Mouse (Mus musculus): ENCODE data around the gene Ddx19a. TPM values are rescaled to one million over a fixed set of nuclear protein-coding genes. Genes with fewer than 3 reads are reported as not detected.

Gene Ddx19a
- polyA plus RNA-seq, 1 experiment = not detected

GRCm38 (mm10) chr8:110929066-110929465 lies 68.5 kb downstream of the Ddx19a start:
- Histone ChIP-seq H3K4me3 (ENCODE audit: insufficient read depth, low read depth, low read length) (no peak overlapping the region), H3K4me1 (ENCODE audit: control insufficient read depth, insufficient read depth, low read length) (peaks cover 18% of the 10 kb centered on the region), H3K27ac (ENCODE audit: insufficient read depth, low read depth, low read length) (no peak overlapping the region)
- WGBS = 73% methylated on average over 5 of the region's 5 CpGs
- TF ChIP-seq CTCF (IDR thresholded peaks at IDR 0.05; ENCODE audit: insufficient read depth, low read depth, low read length) (no peak), POLR2A (IDR thresholded peaks at IDR 0.05; ENCODE audit: insufficient read depth, low read depth, low read length) (no peak)

GRCm38 (mm10) chr8:110928435-110928834 lies 69.2 kb downstream of the Ddx19a start:
- WGBS = 89% methylated on average over 7 of the region's 7 CpGs
- Histone ChIP-seq H3K4me3 (ENCODE audit: insufficient read depth, low read depth, low read length) (no peak overlapping the region), H3K4me1 (ENCODE audit: control insufficient read depth, insufficient read depth, low read length) (peaks cover 18% of the 10 kb centered on the region), H3K27ac (ENCODE audit: insufficient read depth, low read depth, low read length) (no peak overlapping the region)
- TF ChIP-seq POLR2A (IDR thresholded peaks at IDR 0.05; ENCODE audit: insufficient read depth, low read depth, low read length) (no peak), CTCF (IDR thresholded peaks at IDR 0.05; ENCODE audit: insufficient read depth, low read depth, low read length) (no peak)

- 27% methylated on average over 5 of the region's 5 CpGs for WGBS
- no peak for TF ChIP-seq POLR2A (IDR thresholded peaks at IDR 0.05; ENCODE audit: insufficient read depth, low read depth, low read length)
- TF ChIP-seq CTCF (IDR thresholded peaks at IDR 0.05; ENCODE audit: insufficient read depth, low read depth, low read length) = no peak
- Histone ChIP-seq H3K4me3 (ENCODE audit: insufficient read depth, low read depth, low read length) (no peak overlapping the region), H3K27ac (ENCODE audit: insufficient read depth, low read depth, low read length) (no peak overlapping the region), H3K4me1 (ENCODE audit: control insufficient read depth, insufficient read depth, low read length) (peaks cover 21% of the 10 kb centered on the region)
Measured at GRCm38 (mm10) chr8:110926690-110927089, 70.9 kb downstream of the Ddx19a start.

GRCm38 (mm10) chr8:110925691-110926140 lies 71.9 kb downstream of the Ddx19a start:
- no peak for TF ChIP-seq POLR2A (IDR thresholded peaks at IDR 0.05; ENCODE audit: insufficient read depth, low read depth, low read length)
- TF ChIP-seq CTCF (IDR thresholded peaks at IDR 0.05; ENCODE audit: insufficient read depth, low read depth, low read length) = no peak
- Histone ChIP-seq H3K27ac (ENCODE audit: insufficient read depth, low read depth, low read length) (no peak overlapping the region), H3K4me3 (ENCODE audit: insufficient read depth, low read depth, low read length) (no peak overlapping the region), H3K4me1 (ENCODE audit: control insufficient read depth, insufficient read depth, low read length) (peaks cover 25% of the 10 kb centered on the region)
- 88% methylated on average over 8 of the region's 8 CpGs for WGBS

Other genes with a start within 250 kb of the Ddx19a start
- gene Il34, start 191.9 kb downstream of the Ddx19a start, polyA plus RNA-seq (2012; ENCODE audit: insufficient read depth, insufficient read length, low replicate concordance, missing spikeins) = not detected in 2 replicates
- not detected in 2 replicates for gene Cog4, start 151.2 kb downstream of the Ddx19a start, polyA plus RNA-seq (2012; ENCODE audit: insufficient read depth, insufficient read length, low replicate concordance, missing spikeins)
- gene Sf3b3, start 151.0 kb downstream of the Ddx19a start, polyA plus RNA-seq (2012; ENCODE audit: insufficient read depth, insufficient read length, low replicate concordance, missing spikeins) = 172 TPM in 1 of 2 replicates, not detected in the other
- gene Fuk, start 95.3 kb downstream of the Ddx19a start, polyA plus RNA-seq (2012; ENCODE audit: insufficient read depth, insufficient read length, low replicate concordance, missing spikeins) = not detected in 2 replicates
- gene St3gal2, start 77.9 kb downstream of the Ddx19a start, polyA plus RNA-seq (2012; ENCODE audit: insufficient read depth, insufficient read length, low replicate concordance, missing spikeins) = not detected in 2 replicates
- gene Ddx19b, start 34.0 kb upstream of the Ddx19a start, polyA plus RNA-seq (2012; ENCODE audit: insufficient read depth, insufficient read length, low replicate concordance, missing spikeins) = not detected in 2 replicates
- not detected in 2 replicates for gene Aars, start 35.3 kb upstream of the Ddx19a start, polyA plus RNA-seq (2012; ENCODE audit: insufficient read depth, insufficient read length, low replicate concordance, missing spikeins)
- not detected in 2 replicates for gene Exosc6, start 58.5 kb upstream of the Ddx19a start, polyA plus RNA-seq (2012; ENCODE audit: insufficient read depth, insufficient read length, low replicate concordance, missing spikeins)
- gene Clec18a, start 94.6 kb upstream of the Ddx19a start, polyA plus RNA-seq (2012; ENCODE audit: insufficient read depth, insufficient read length, low replicate concordance, missing spikeins) = not detected in 2 replicates
- gene Pdpr, start 96.8 kb upstream of the Ddx19a start, polyA plus RNA-seq (2012; ENCODE audit: insufficient read depth, insufficient read length, low replicate concordance, missing spikeins) = 61.5 TPM in 1 of 2 replicates, not detected in the other

Measured in olfactory bulb, adult 2 months (tissue).